Mouse (Mus musculus) myocyte (in vitro differentiated cells): Measurements from ENCODE around the gene Mmp11.

ENCODE experiments used
- MAX ChIP-seq: IDR thresholded peaks from one replicate; pipeline ENCODE4 v1.6.1; 2011; ENCODE audit warnings: low read depth, mild to moderate bottlenecking, control low read depth
- MYOD1 ChIP-seq, 3 experiments: IDR thresholded peaks; one replicate each; pipeline ENCODE4 v1.6.1; 2011; ENCODE audit warnings: control low read depth in 2 of 3, low read depth in 2 of 3, mild to moderate bottlenecking in 2 of 3, moderate library complexity in 1 of 3; ENCODE audit not compliant: insufficient read length in 2 of 3, control insufficient read depth in 1 of 3
- MYOG ChIP-seq, 3 experiments: IDR thresholded peaks; one replicate each; pipeline ENCODE4 v1.6.1; 2011; ENCODE audit warnings: control low read depth in 2 of 3, low read depth in 2 of 3, mild to moderate bottlenecking in 2 of 3; ENCODE audit not compliant: insufficient read length in 2 of 3, control insufficient read depth in 1 of 3, insufficient read depth in 1 of 3
- POLR2A ChIP-seq: IDR thresholded peaks from one replicate; pipeline ENCODE4 v1.6.1; 2011; ENCODE audit warnings: low read depth, mild to moderate bottlenecking, control low read depth, moderate library complexity; ENCODE audit not compliant: insufficient read length
- POLR2AphosphoS2 ChIP-seq: IDR thresholded peaks from one replicate; pipeline ENCODE4 v1.6.1; 2011; ENCODE audit warnings: low read depth, control low read depth; ENCODE audit not compliant: insufficient read length
- TCF12 ChIP-seq: IDR thresholded peaks from one replicate; pipeline ENCODE4 v1.6.1; 2011; ENCODE audit warnings: mild to moderate bottlenecking, control low read depth; ENCODE audit not compliant: poor library complexity, insufficient read depth, severe bottlenecking
- TCF3 ChIP-seq: IDR thresholded peaks from one replicate; pipeline ENCODE4 v1.6.1; 2011; ENCODE audit warnings: low read depth, control low read depth; ENCODE audit not compliant: insufficient read length
- USF1 ChIP-seq: IDR thresholded peaks from one replicate; pipeline ENCODE4 v1.6.1; 2011; ENCODE audit warnings: low read depth, mild to moderate bottlenecking, control low read depth, moderate library complexity

- TF ChIP-seq POLR2A (no peak), MYOG (IDR thresholded peaks at IDR 0.05; ENCODE audit: control insufficient read depth in 1 of 3, insufficient read depth in 1 of 3, insufficient read length in 2 of 3, low read depth in 2 of 3) (no peak), MYOD1 (IDR thresholded peaks at IDR 0.05; ENCODE audit: control insufficient read depth in 1 of 3, insufficient read length in 2 of 3, low read depth in 2 of 3) (no peak), TCF3 (no peak), USF1 (no peak), MAX (no peak), POLR2AphosphoS2 (no peak), TCF12 (no peak)
These were observed 55.9 kb downstream of the Mmp11 start for GRCm38 (mm10) chr10:75880351-75880750.
